Mouse (Mus musculus) erythroblast, embryonic 14.5 days (primary cell): ENCODE data around the gene Mfap5.
"Not testable (repeated sequence)": the region's sequence is repeated elsewhere in the genome, so short reads cannot be mapped to it uniquely, and the experiment has no call there.

Experiments used
- GATA1 ChIP-seq: IDR thresholded peaks from 2 replicates; pipeline ENCODE4 v1.6.1; 2012; ENCODE audit warnings: low read length, inconsistent platforms, mixed read lengths
- TAL1 ChIP-seq: IDR thresholded peaks from 3 replicates; pipeline ENCODE4 v1.6.1; 2012; ENCODE audit warnings: low read length, inconsistent platforms, mixed read lengths

- not testable (repeated sequence) for TF ChIP-seq GATA1, TAL1
Observed at GRCm38 (mm10) chr6:122542459-122542858, 36.8 kb downstream of the Mfap5 start.
